In genomic region chr4:122025866-122026265, GRCm38 (mm10) we compare ENCODE assay signal across 15 mouse cellular contexts.
"Had no signal": no experiment of that assay in that cellular context is flagged by ENCODE, and none has a peak within 500 bp of the region (broad histone marks: within the 10 kb centered on the region; RNA-seq: fewer than 3 reads in every experiment).

No protein-coding gene starts in this region.

- H3K27me3 ChIP-seq: liver, embryonic 13.5 days; megakaryocyte, embryonic 14.5 days had no signal

- DNase-seq: kidney, adult 18-20 months; kidney, adult 9 months; kidney, postnatal 10 days; kidney, postnatal 36 days; layer of hippocampus, postnatal 36 days; liver, embryonic 13.5 days; lung, embryonic 14.5 days; lung, postnatal 10 days; lung, postnatal 36 days; thymus, postnatal 25 days had no signal

- H3K36me3 ChIP-seq: liver, embryonic 13.5 days; midbrain, embryonic 10.5 days had no signal

- H3K27ac ChIP-seq: left cerebral cortex, adult 2 months; liver, embryonic 13.5 days; midbrain, embryonic 10.5 days had no signal

- H3K9ac ChIP-seq: liver, embryonic 13.5 days; lung, embryonic 14.5 days had no signal

- H3K4me2 ChIP-seq: liver, embryonic 13.5 days; lung, embryonic 14.5 days had no signal

- H3K4me3 ChIP-seq: left cerebral cortex, adult 2 months; liver, embryonic 13.5 days; megakaryocyte, embryonic 14.5 days; midbrain, embryonic 10.5 days had no signal

- H3K4me1 ChIP-seq: liver, embryonic 13.5 days; megakaryocyte, embryonic 14.5 days; midbrain, embryonic 10.5 days had no signal

- H3K9me3 ChIP-seq: megakaryocyte, embryonic 14.5 days had no signal

- ATAC-seq: intestine, embryonic 16.5 days; midbrain, embryonic 16.5 days had no signal
